Mouse (Mus musculus): Measurements from ENCODE around the gene Fgf10. TPM values are rescaled to one million over a fixed set of nuclear protein-coding genes. Genes with fewer than 3 reads are reported as not detected.

Gene Fgf10
- polyA plus RNA-seq, 1 experiment from 2014 or later = 2.0 TPM

DNA sequence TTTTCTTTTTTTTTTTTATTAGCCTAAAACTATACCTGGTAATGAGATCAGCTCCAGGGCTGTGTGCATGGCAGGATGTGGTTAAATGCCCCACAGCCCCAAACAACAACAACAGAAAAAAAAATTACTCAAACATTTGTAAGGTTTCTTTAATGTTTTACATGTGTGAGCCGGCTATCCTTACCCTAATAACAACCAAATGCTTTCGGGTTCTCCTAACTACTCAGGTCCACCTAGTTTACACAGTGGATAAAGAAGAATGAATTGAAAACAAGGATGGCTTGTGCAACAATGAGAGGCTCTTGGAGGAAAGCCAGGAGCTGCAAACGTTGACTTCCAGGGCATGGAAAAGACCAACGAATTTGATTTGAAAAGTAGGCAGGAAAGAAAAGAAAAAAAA is 122.6 kb downstream of the Fgf10 start:
- no peaks in the 10 kb centered on the region for H3K9me3 ChIP-seq (ENCODE audit: control insufficient read depth, low read length)

DNA sequence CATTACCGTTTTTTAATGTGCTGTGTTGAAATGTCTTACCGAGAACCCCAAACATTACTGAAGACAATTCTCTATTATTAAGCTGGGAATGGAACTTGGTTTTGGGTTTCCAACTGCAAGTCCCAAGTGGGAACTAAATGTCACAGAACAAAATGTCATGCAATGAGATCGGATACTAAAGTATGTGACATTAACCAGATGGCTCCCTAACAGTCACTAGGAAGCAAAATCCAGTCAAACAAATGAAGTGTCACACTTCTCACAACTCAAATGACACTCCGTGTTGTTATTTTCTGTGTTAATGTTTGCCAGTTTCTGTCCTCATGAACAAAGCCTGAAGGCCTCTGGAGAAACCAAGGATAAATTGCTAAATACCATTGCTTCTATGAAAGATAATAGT is 130.6 kb downstream of the Fgf10 start:
- H3K27ac ChIP-seq (ENCODE audit: low read length) = no peak overlapping the region
- no peaks in the 10 kb centered on the region for H3K36me3 ChIP-seq (ENCODE audit: control insufficient read depth, insufficient read depth, low read length)
- no peaks in the 10 kb centered on the region for H3K9me3 ChIP-seq (ENCODE audit: control insufficient read depth, low read length)
- no peaks in the 10 kb centered on the region for H3K4me1 ChIP-seq (ENCODE audit: control insufficient read depth, insufficient read depth, low read length)
- H3K9ac ChIP-seq (ENCODE audit: low read depth, low read length) = no peak overlapping the region
- H3K27me3 ChIP-seq (replicated peaks; ENCODE audit: control insufficient read depth, insufficient read depth, low read length) = no peaks in the 10 kb centered on the region
- no peak for ATAC-seq
- no peak overlapping the region for H3K4me3 ChIP-seq (ENCODE audit: low read length)
- H3K4me2 ChIP-seq (ENCODE audit: low read depth, low read length) = no peak overlapping the region
- 83% methylated on average over 4 of the region's 4 CpGs for whole genome bisulfite sequencing

More for the DNA sequence above, 122.6 kb downstream of the Fgf10 start:
- H3K4me2 ChIP-seq (ENCODE audit: low read depth, low read length) = no peak overlapping the region
- no peaks in the 10 kb centered on the region for H3K4me1 ChIP-seq (ENCODE audit: control insufficient read depth, insufficient read depth, low read length)
- H3K36me3 ChIP-seq (ENCODE audit: control insufficient read depth, insufficient read depth, low read length) = no peaks in the 10 kb centered on the region
- H3K27ac ChIP-seq (ENCODE audit: low read length) = no peak overlapping the region
- no peak overlapping the region for H3K9ac ChIP-seq (ENCODE audit: low read depth, low read length)
- H3K4me3 ChIP-seq (ENCODE audit: low read length) = no peak overlapping the region
- no peak for ATAC-seq
- 30% methylated on average over 4 of the region's 4 CpGs for WGBS
- no peaks in the 10 kb centered on the region for H3K27me3 ChIP-seq (replicated peaks; ENCODE audit: control insufficient read depth, insufficient read depth, low read length)

DNA sequence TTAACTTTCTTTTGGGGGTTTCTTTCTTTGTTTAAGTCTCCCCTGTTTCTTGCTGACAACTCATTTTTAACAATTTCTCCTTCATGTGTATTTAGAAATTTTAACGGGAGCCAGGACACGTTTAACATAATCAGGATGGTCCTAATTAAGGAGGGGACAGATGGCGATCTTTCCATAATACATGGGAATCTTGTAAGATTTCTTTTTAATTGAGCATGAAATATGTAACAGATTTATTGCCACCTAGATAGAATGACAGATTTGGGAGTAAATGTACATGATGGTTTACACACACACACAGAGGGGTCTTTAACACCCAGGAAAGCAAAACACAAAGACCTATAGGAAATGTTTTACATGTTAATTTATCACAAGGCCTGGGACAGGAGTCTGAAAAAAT is 137.1 kb downstream of the Fgf10 start:
- Histone ChIP-seq H3K4me1 (ENCODE audit: control insufficient read depth, insufficient read depth, low read length) (no peaks in the 10 kb centered on the region), H3K4me3 (ENCODE audit: low read length) (no peak overlapping the region), H3K36me3 (ENCODE audit: control insufficient read depth, insufficient read depth, low read length) (no peaks in the 10 kb centered on the region), H3K9me3 (ENCODE audit: control insufficient read depth, low read length) (no peaks in the 10 kb centered on the region), H3K27ac (ENCODE audit: low read length) (no peak overlapping the region), H3K27me3 (replicated peaks; ENCODE audit: control insufficient read depth, insufficient read depth, low read length) (no peaks in the 10 kb centered on the region), H3K9ac (ENCODE audit: low read depth, low read length) (no peak overlapping the region), H3K4me2 (ENCODE audit: low read depth, low read length) (no peak overlapping the region)
- no peak for ATAC-seq
- 71% methylated on average over 3 of the region's 3 CpGs for WGBS

DNA sequence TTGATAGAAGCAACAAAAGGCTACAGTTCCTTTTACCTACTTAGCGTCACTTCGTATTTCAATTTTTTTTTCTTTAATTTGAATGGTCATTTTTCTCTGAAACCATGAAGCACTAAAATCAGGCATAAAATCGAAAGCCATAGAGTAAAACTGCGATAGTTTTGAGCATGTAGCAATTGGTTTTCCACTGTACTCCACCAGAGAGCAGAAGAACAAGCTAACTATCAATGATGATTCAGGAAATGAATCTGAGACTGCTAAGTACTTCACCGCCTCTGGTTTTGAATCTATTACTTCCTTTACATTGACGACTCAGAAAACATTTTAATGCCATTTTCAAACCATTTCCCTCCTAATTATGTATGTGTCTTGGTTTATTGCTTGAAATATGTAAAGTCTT is 150.2 kb downstream of the Fgf10 start:
- Histone ChIP-seq H3K9me3 (ENCODE audit: control insufficient read depth, low read length) (no peaks in the 10 kb centered on the region), H3K9ac (ENCODE audit: low read depth, low read length) (no peak overlapping the region), H3K4me2 (ENCODE audit: low read depth, low read length) (no peak overlapping the region), H3K27me3 (replicated peaks; ENCODE audit: control insufficient read depth, insufficient read depth, low read length) (no peaks in the 10 kb centered on the region), H3K27ac (ENCODE audit: low read length) (no peak overlapping the region), H3K4me3 (ENCODE audit: low read length) (no peak overlapping the region), H3K4me1 (ENCODE audit: control insufficient read depth, insufficient read depth, low read length) (no peaks in the 10 kb centered on the region), H3K36me3 (ENCODE audit: control insufficient read depth, insufficient read depth, low read length) (no peaks in the 10 kb centered on the region)
- ATAC-seq = no peak
- 91% methylated on average over 6 of the region's 6 CpGs for WGBS

DNA sequence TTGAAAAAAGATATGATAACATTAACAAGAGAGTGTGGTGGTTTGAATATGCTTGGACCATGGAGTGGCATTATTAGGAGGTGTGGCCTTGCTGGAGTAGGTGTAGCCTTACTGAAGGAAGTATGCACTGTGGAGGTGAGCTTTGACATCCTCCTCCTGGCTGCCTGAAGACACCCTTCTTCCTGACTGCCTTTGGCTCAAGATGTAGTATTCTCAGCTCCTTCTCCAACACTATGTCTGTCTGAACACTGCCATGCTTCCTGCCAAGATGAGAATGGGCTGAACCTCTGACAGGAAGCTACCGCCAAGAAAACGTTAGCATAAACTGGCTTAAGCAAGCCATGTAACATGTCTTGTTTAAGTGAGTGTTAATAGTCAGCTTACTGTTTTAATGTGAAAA is 153.5 kb downstream of the Fgf10 start:
- H3K9ac ChIP-seq (ENCODE audit: low read depth, low read length) = no peak overlapping the region
- H3K9me3 ChIP-seq (ENCODE audit: control insufficient read depth, low read length) = no peaks in the 10 kb centered on the region
- H3K27ac ChIP-seq (ENCODE audit: low read length) = no peak overlapping the region
- no peaks in the 10 kb centered on the region for H3K36me3 ChIP-seq (ENCODE audit: control insufficient read depth, insufficient read depth, low read length)
- no peaks in the 10 kb centered on the region for H3K4me1 ChIP-seq (ENCODE audit: control insufficient read depth, insufficient read depth, low read length)
- H3K4me2 ChIP-seq (ENCODE audit: low read depth, low read length) = no peak overlapping the region
- H3K27me3 ChIP-seq (replicated peaks; ENCODE audit: control insufficient read depth, insufficient read depth, low read length) = no peaks in the 10 kb centered on the region
- no peak overlapping the region for H3K4me3 ChIP-seq (ENCODE audit: low read length)
- no peak for ATAC-seq
- WGBS = 82% methylated on average over 2 of the region's 2 CpGs

DNA sequence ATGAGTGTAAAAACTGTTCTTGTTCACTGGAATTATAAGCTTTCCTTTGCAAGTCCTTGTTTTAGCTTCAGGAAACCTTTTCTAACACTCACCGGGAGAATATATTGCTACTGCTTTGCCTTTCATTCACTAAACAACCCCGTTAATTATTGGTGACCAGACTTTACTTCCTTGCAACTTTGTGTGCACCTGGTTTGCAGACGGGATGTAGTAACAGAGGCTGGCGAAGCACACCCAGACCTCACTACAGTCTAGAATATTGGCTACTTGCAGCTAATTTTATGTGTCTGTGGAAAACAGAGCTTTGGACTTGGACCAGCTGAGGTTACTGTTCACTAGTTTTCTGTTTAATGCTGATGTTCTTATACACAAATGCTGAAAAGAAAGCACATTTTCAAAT is 155.5 kb downstream of the Fgf10 start:
- Histone ChIP-seq H3K4me3 (ENCODE audit: low read length) (no peak overlapping the region), H3K4me1 (ENCODE audit: control insufficient read depth, insufficient read depth, low read length) (no peaks in the 10 kb centered on the region), H3K9me3 (ENCODE audit: control insufficient read depth, low read length) (no peaks in the 10 kb centered on the region), H3K4me2 (ENCODE audit: low read depth, low read length) (no peak overlapping the region), H3K27me3 (replicated peaks; ENCODE audit: control insufficient read depth, insufficient read depth, low read length) (no peaks in the 10 kb centered on the region), H3K27ac (ENCODE audit: low read length) (no peak overlapping the region), H3K36me3 (ENCODE audit: control insufficient read depth, insufficient read depth, low read length) (no peaks in the 10 kb centered on the region), H3K9ac (ENCODE audit: low read depth, low read length) (no peak overlapping the region)
- WGBS = 80% methylated on average over 4 of the region's 4 CpGs
- no peak for ATAC-seq

DNA sequence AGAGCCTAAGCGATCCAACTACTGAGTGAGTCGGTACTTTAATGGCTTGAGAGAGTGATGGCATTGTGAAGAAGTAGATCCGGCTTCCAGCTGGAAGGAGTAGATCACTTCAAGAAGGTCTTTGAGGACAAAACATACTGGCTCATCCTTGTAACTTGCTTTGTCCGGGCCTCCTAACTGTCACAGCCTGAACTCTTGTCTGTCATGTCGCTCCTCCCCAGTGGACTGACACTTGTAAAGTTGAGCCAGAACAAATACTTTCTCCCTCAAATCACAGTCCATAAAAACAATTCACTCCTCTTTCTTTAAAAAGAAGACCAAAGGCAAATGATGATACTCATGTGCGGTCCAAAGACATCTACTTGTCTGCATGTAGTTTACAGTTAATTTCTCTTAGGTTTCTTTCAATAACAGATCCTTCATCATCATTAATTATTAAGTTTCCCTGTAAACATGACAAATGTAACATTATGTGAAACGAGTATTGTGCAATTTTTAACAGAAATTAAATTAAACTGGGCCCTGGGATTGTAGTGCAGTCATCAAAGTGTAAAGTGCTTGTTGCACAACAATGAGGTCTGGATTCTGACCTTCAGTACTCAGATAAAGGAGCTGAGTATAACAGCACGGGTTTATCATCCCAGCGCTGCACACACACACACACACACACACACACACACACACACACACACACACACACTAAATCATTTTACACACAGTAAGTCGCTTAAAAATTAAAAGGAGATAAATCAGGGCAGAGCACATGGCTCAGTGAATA is 159.2 kb downstream of the Fgf10 start:
- Histone ChIP-seq H3K4me1 (ENCODE audit: control insufficient read depth, insufficient read depth, low read length) (no peaks in the 10 kb centered on the region), H3K4me3 (ENCODE audit: low read length) (no peak overlapping the region), H3K9me3 (ENCODE audit: control insufficient read depth, low read length) (no peaks in the 10 kb centered on the region), H3K4me2 (ENCODE audit: low read depth, low read length) (no peak overlapping the region), H3K36me3 (ENCODE audit: control insufficient read depth, insufficient read depth, low read length) (no peaks in the 10 kb centered on the region), H3K9ac (ENCODE audit: low read depth, low read length) (no peak overlapping the region), H3K27me3 (replicated peaks; ENCODE audit: control insufficient read depth, insufficient read depth, low read length) (no peaks in the 10 kb centered on the region), H3K27ac (ENCODE audit: low read length) (no peak overlapping the region)
- peak; percentile 56; the same call in 1 of the 2 replicates for ATAC-seq
- 80% methylated on average over 10 of the region's 10 CpGs for WGBS

DNA sequence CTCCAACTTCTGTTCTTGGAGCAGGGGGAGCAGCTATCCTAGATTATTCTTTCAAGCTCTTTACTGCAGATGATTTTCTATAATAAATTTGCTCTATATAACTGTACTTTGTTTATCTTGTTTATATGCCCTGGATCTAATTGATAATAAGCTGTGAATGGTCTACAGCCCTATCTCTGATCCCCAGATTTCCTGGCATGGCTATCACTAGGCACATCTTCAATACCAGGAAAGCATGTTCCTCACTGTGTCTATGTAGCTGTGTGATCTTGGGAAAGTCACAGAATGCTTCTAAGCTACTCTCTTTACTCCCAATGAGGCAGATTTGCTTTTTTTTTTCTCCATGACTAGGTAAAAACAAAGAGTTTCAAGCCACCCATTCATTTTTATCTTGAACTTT is 164.4 kb downstream of the Fgf10 start:
- Histone ChIP-seq H3K36me3 (ENCODE audit: control insufficient read depth, insufficient read depth, low read length) (no peaks in the 10 kb centered on the region), H3K4me3 (ENCODE audit: low read length) (no peak overlapping the region), H3K4me2 (ENCODE audit: low read depth, low read length) (no peak overlapping the region), H3K27me3 (replicated peaks; ENCODE audit: control insufficient read depth, insufficient read depth, low read length) (no peaks in the 10 kb centered on the region), H3K9me3 (ENCODE audit: control insufficient read depth, low read length) (no peaks in the 10 kb centered on the region), H3K9ac (ENCODE audit: low read depth, low read length) (no peak overlapping the region), H3K27ac (ENCODE audit: low read length) (no peak overlapping the region), H3K4me1 (ENCODE audit: control insufficient read depth, insufficient read depth, low read length) (no peaks in the 10 kb centered on the region)
- no peak for ATAC-seq

DNA sequence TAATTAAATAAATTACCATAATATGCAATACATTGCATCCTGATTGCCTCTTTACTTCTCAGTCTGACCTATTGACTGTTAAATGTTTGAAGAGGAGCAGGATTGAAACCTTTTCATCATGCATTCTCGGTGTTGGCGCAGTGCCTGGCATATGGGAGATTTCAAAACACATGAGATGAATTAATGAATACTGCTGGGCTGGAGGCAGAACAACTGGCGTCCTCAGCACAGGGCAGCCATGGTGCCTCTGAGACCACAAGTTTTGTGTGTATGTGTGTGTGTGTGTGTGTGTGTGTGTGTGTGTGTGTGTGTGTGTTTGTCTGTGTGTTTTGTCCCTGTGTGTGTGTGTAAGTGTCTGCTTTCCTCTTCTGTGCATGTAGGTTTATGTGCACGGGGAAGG is 165.5 kb downstream of the Fgf10 start:
- Histone ChIP-seq H3K4me3 (ENCODE audit: low read length) (no peak overlapping the region), H3K4me2 (ENCODE audit: low read depth, low read length) (no peak overlapping the region), H3K9me3 (ENCODE audit: control insufficient read depth, low read length) (no peaks in the 10 kb centered on the region), H3K27ac (ENCODE audit: low read length) (no peak overlapping the region), H3K27me3 (replicated peaks; ENCODE audit: control insufficient read depth, insufficient read depth, low read length) (no peaks in the 10 kb centered on the region), H3K9ac (ENCODE audit: low read depth, low read length) (no peak overlapping the region), H3K4me1 (ENCODE audit: control insufficient read depth, insufficient read depth, low read length) (no peaks in the 10 kb centered on the region), H3K36me3 (ENCODE audit: control insufficient read depth, insufficient read depth, low read length) (no peaks in the 10 kb centered on the region)
- WGBS = 56% methylated on average over 4 of the region's 4 CpGs
- ATAC-seq = no peak

Data from intestine, embryonic 16.5 days (tissue).